Mouse (Mus musculus) intestine, postnatal 0 days (tissue): ENCODE data around the gene Tmem45a. TPM values are rescaled to one million over a fixed set of nuclear protein-coding genes. Genes with fewer than 3 reads are reported as not detected.

ENCODE experiments used
- ATAC-seq: fragments of 200-750 bp; cut with Nextera tagmentation; 2 replicates; pipeline ENCODE4 v1.8.0; 2017; ENCODE audit warnings: mild to moderate bottlenecking, moderate TSS enrichment, moderate library complexity
- H3K27ac ChIP-seq: fragments of 300-500 bp; sonication (generic); 2 replicates; pipeline ENCODE4 v1.5.1; 2014; ENCODE audit warnings: mild to moderate bottlenecking, low read depth, low read length, moderate library complexity
- H3K27me3 ChIP-seq: fragments of 300-500 bp; sonication (generic); replicated peaks from 2 replicates; pipeline ENCODE4 v1.6.1; 2014; ENCODE audit warnings: low read length, mixed read lengths; ENCODE audit not compliant: control insufficient read depth, insufficient read depth
- H3K36me3 ChIP-seq: fragments of 300-500 bp; sonication (generic); 2 replicates; pipeline ENCODE4 v1.6.1; 2014; ENCODE audit warnings: mild to moderate bottlenecking, moderate library complexity; ENCODE audit not compliant: control insufficient read depth, insufficient read depth
- H3K4me1 ChIP-seq: fragments of 300-500 bp; sonication (generic); replicated peaks from 2 replicates; pipeline ENCODE4 v1.6.1; 2014; ENCODE audit warnings: antibody characterized with exemption, low read length, mixed read lengths; ENCODE audit not compliant: control insufficient read depth, insufficient read depth
- H3K4me2 ChIP-seq: fragments of 300-500 bp; sonication (generic); replicated peaks from 2 replicates; pipeline ENCODE4 v1.6.1; 2014; ENCODE audit warnings: low read depth, mild to moderate bottlenecking, moderate library complexity
- H3K4me3 ChIP-seq: fragments of 300-500 bp; sonication (generic); 2 replicates; pipeline ENCODE4 v1.5.1; 2014; ENCODE audit warnings: low read depth, low read length
- H3K9ac ChIP-seq: fragments of 300-500 bp; sonication (generic); 2 replicates; pipeline ENCODE4 v1.6.1; 2014; ENCODE audit warnings: mild to moderate bottlenecking, low read depth, low read length
- H3K9me3 ChIP-seq: fragments of 300-500 bp; sonication (generic); 2 replicates; pipeline ENCODE4 v1.6.1; 2016; ENCODE audit warnings: mixed run types; ENCODE audit not compliant: control insufficient read depth
- CTCF ChIP-seq: sonication (generic); IDR thresholded peaks from 2 replicates; pipeline ENCODE4 v1.5.1; 2016; ENCODE audit warnings: low read depth, mild to moderate bottlenecking, control low read depth, antibody characterized with exemption, moderate library complexity
- WGBS: fragments of 180-500 bp; shearing (Covaris S2); extraction: QIAGEN DNeasy Blood & Tissue Kit; methylation state at CpG from one replicate; pipeline ENCODE4 v1.1.7; 2014; 5-methylcytosine and 5-hydroxymethylcytosine counted together
- polyA plus RNA-seq: library from polyadenylated mRNA; unstranded; fragments of >200 nt; fragmentation: Nextera tagmentation; extraction: Ambion mirVana; gene quantifications from 2 replicates; pipeline ENCODE4 v1.2.1, GENCODE M21; 2015

Gene Tmem45a
- polyA plus RNA-seq, 1 experiment from 2014 or later = 6.1 TPM

DNA sequence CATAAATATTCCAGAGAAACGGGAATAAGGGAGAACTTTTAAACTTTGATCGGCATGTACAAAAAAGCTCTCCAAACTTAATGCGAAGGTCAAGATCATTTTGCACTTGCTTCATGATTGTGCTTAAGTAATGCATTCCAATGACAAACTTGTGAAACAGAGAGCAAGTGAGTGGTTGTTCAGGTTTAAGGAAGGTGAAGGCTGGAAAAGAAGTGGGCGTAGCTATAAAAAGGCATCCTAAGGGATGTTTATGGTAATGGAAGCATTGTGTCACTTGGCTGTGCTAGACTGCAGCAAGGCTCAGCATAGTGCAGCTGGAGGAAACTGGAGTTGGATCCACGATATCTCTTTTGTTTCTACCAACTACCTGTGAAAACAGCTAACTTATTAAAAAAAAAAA lies 5.6 kb upstream of the Tmem45a start:
- Histone ChIP-seq H3K4me1 (no peaks in the 10 kb centered on the region), H3K27ac (no peak overlapping the region), H3K9ac (no peak overlapping the region), H3K36me3 (no peaks in the 10 kb centered on the region), H3K4me3 (no peak overlapping the region), H3K27me3 (no peaks in the 10 kb centered on the region), H3K4me2 (no peak overlapping the region), H3K9me3 (no peaks in the 10 kb centered on the region)
- TF ChIP-seq CTCF = no peak
- 80% methylated on average over 5 of the region's 5 CpGs for whole genome bisulfite sequencing
- no peak for ATAC-seq

DNA sequence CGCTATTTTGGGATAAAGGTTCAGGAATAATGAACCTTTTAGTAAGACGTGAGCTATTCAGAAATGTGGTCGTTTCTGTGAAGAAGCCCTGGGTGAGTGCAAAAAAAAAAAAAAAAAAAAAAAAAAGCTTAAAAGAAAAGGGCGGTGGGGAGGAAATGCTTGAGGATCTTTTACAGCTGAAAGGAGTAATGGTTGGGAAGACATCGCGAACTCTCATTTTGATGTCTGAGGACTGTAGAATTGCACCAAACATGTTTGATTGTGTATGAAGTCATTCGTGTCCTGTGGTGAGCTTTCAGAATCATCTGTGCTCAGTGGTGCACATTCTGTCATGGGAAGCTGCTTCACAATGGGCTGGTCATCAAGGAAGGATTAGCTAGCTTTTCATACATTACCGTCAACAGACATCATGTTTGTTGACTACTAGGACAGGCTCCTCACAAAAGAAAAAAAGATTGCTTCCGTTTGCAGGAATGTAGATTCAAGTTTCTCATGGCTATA lies 700 bp upstream of the Tmem45a start:
- Histone ChIP-seq H3K36me3 (no peaks in the 10 kb centered on the region), H3K9me3 (no peaks in the 10 kb centered on the region), H3K27ac (no peak overlapping the region), H3K4me1 (no peaks in the 10 kb centered on the region; the same call in 1 of the 2 replicates), H3K27me3 (no peaks in the 10 kb centered on the region), H3K4me2 (peak overlapping the region; percentile 69), H3K4me3 (peak overlapping the region; percentile 43), H3K9ac (no peak overlapping the region)
- ATAC-seq = no peak
- WGBS = 30% methylated on average over 9 of the region's 9 CpGs
- TF ChIP-seq CTCF = no peak

DNA sequence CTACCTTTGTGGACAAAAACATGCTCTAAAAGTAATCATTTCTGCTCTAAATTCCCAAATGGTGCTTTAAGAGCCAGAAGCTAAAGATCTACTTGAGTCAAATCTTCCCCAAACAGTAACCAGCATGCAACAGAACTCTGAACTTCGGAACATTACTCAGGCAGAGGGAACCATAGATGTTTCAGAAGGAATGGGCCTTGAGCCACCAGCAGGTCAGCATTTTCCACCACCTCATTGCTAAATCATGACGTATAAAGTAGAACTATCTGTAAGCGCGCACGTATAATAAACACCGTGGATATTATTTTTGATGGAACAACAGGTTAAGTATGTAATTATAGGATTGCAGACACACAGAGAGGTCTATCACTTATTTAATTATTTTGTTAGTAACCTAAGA lies 1.2 kb downstream of the Tmem45a start:
- Histone ChIP-seq H3K4me1 (no peaks in the 10 kb centered on the region; the same call in 1 of the 2 replicates), H3K9me3 (no peaks in the 10 kb centered on the region), H3K4me2 (no peak overlapping the region), H3K36me3 (no peaks in the 10 kb centered on the region), H3K4me3 (no peak overlapping the region), H3K9ac (no peak overlapping the region), H3K27ac (no peak overlapping the region), H3K27me3 (no peaks in the 10 kb centered on the region)
- no peak for TF ChIP-seq CTCF
- no peak for ATAC-seq
- 85% methylated on average over 6 of the region's 6 CpGs for WGBS

DNA sequence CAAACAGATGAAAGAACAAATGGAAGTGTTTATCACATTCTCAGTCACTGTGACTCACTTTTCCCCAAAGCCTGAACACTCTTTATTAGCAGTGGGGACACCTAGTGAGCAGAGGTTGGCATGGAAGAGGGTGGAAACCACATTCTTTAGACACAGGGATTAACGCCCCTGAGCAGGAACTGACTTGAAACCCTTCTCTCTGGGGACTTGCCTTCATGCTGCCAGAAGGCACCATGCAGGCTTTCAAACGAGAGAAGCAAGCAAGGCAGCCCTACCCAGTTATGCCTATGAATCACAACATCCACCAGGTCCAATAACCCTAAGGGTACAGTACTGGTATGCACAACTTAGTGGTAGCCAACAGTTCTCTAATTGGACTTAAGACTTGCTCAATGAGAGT lies 12.6 kb downstream of the Tmem45a start:
- no peak overlapping the region for H3K27ac ChIP-seq
- TF ChIP-seq CTCF = 0 out of 2 replicates have a peak, but pooled peaks have one; percentile 11
- no peak overlapping the region for H3K4me2 ChIP-seq

DNA sequence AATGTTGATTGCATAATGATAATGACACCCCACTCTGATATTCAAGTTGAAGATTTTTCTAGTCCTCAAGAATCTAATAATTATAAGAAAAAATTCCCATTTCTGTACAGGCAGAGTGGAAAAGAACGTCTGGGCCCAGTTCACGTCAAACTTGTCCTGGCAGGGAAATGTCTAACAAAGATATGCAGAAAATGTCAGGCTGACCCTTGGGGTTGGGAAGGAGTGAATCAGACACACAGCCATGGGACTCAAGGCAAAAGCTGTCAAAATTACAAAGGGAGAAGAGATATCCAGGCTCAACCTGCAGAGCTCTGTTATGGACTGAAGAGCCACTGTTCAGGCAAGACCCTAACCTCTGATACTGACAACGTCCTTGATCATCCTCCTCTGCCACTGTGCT lies 15.5 kb downstream of the Tmem45a start:
- Histone ChIP-seq H3K27ac (no peak overlapping the region), H3K4me2 (no peak overlapping the region), H3K27me3 (no peaks in the 10 kb centered on the region), H3K4me1 (no peaks in the 10 kb centered on the region), H3K9me3 (no peaks in the 10 kb centered on the region), H3K4me3 (no peak overlapping the region), H3K9ac (no peak overlapping the region), H3K36me3 (no peaks in the 10 kb centered on the region)
- WGBS = 69% methylated on average over 3 of the region's 3 CpGs
- no peak for ATAC-seq
- TF ChIP-seq CTCF = no peak

More for the DNA sequence above, 12.6 kb downstream of the Tmem45a start:
- no peaks in the 10 kb centered on the region for H3K27me3 ChIP-seq
- H3K4me3 ChIP-seq = no peak overlapping the region
- no peaks in the 10 kb centered on the region for H3K9me3 ChIP-seq
- ATAC-seq = no peak
- H3K36me3 ChIP-seq = no peaks in the 10 kb centered on the region
- WGBS = 49% methylated on average over 2 of the region's 2 CpGs
- H3K9ac ChIP-seq = no peak overlapping the region
- H3K4me1 ChIP-seq = no peaks in the 10 kb centered on the region

DNA sequence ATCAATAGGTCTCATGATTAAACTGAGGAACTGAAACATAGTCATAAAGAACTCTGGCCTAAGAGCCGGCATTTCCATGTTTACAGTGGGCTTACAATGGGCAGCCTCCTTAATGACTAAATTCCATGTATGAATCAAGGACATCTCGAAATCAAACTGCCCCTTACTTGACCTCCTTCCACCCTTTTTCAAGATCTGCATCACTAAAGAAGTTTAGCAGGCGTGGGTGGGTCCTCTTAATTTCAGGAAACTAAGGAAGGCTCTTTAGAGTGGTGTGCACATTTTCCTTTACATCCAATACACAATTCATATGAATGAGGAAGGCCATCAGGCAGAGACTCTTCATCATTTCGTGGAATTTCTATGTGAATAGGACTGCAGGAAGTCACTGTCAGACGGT lies 17.6 kb downstream of the Tmem45a start:
- 72% methylated on average over 5 of the region's 5 CpGs for whole genome bisulfite sequencing

DNA sequence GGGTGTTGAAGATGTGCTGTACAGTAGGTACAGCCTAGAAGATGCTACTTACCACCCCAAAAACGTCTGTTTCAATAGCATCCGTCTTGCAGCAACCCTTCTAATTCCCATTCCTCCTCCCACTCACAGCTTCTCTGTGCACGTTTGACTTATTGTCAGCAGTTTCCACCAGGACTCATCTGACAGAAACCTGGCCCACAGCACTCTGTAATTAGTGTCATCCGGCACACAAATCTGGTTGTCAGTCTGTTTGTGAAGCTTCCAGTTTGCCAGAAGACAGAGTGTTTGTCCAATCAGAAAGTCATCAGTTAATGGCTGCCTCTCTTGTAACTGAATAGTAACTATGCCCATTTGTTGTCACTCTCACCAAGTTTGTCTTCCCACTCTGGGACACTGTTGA lies 18.4 kb downstream of the Tmem45a start:
- no peak overlapping the region for H3K27ac ChIP-seq
- WGBS = 60% methylated on average over 4 of the region's 4 CpGs
- H3K36me3 ChIP-seq = no peaks in the 10 kb centered on the region
- H3K9ac ChIP-seq = no peak overlapping the region
- no peak for TF ChIP-seq CTCF
- no peaks in the 10 kb centered on the region for H3K27me3 ChIP-seq
- no peaks in the 10 kb centered on the region for H3K9me3 ChIP-seq
- no peak for ATAC-seq
- no peak overlapping the region for H3K4me2 ChIP-seq
- no peaks in the 10 kb centered on the region for H3K4me1 ChIP-seq
- no peak overlapping the region for H3K4me3 ChIP-seq

More for the DNA sequence above, 17.6 kb downstream of the Tmem45a start:
- H3K4me1 ChIP-seq = no peaks in the 10 kb centered on the region
- no peaks in the 10 kb centered on the region for H3K9me3 ChIP-seq
- H3K27me3 ChIP-seq = no peaks in the 10 kb centered on the region
- H3K4me2 ChIP-seq = no peak overlapping the region
- H3K9ac ChIP-seq = no peak overlapping the region
- no peaks in the 10 kb centered on the region for H3K36me3 ChIP-seq
- no peak for ATAC-seq
- no peak overlapping the region for H3K4me3 ChIP-seq
- H3K27ac ChIP-seq = no peak overlapping the region
- TF ChIP-seq CTCF = no peak
